Mouse (Mus musculus) ES-Bruce4 (cell line): ENCODE data around the gene Il10ra.

Experiments
- CTCF ChIP-seq: IDR thresholded peaks from one replicate; pipeline ENCODE4 v1.8.1; 2011; ENCODE audit warnings: low read depth, low read length
- EP300 ChIP-seq: IDR thresholded peaks from 2 replicates; pipeline ENCODE4 v1.6.1; 2011; ENCODE audit warnings: low read depth, low read length; ENCODE audit not compliant: insufficient read depth
- POLR2A ChIP-seq: IDR thresholded peaks from one replicate; pipeline ENCODE4 v1.8.1; 2011; ENCODE audit warnings: low read length; ENCODE audit not compliant: insufficient read depth

GRCm38 (mm10) chr9:45306746-45307410 lies 37.9 kb upstream of the Il10ra start:
- TF ChIP-seq CTCF: no peak
- no peak for TF ChIP-seq POLR2A
- no peak for TF ChIP-seq EP300
